Mouse (Mus musculus) CH12.LX (cell line): ENCODE measurements around the gene Fancc. TPM values are rescaled to one million over a fixed set of nuclear protein-coding genes. Genes with fewer than 3 reads are reported as not detected.

ENCODE experiments used
- DNase-seq: peaks from one replicate; pipeline ENCODE4 v3.0.0-alpha.2; 2013; ENCODE audit errors: extremely low read depth
- H3K27ac ChIP-seq: 2 replicates; pipeline ENCODE4 v1.5.1; 2012; ENCODE audit warnings: low read depth, mild to moderate bottlenecking, control low read depth, moderate library complexity; ENCODE audit not compliant: insufficient read depth
- H3K27me3 ChIP-seq: replicated peaks from 2 replicates; pipeline ENCODE3; 2012; ENCODE audit warnings: inconsistent platforms
- H3K36me3 ChIP-seq, 2 experiments: replicated peaks in 1 of 2; 2 replicates each; pipeline versions ENCODE3 to v1.6.1; 2012; ENCODE audit warnings: inconsistent platforms in 1 of 2, low read length in 1 of 2, mild to moderate bottlenecking in 1 of 2, mixed read lengths in 1 of 2, moderate library complexity in 1 of 2; ENCODE audit not compliant: control insufficient read depth in 1 of 2, insufficient read depth in 1 of 2
- H3K4me1 ChIP-seq, 2 experiments: 2 replicates each; pipeline ENCODE4 v1.6.1; 2012; ENCODE audit warnings: inconsistent platforms in 1 of 2, moderate library complexity in 1 of 2; ENCODE audit not compliant: insufficient read depth in 2 of 2, control insufficient read depth in 1 of 2
- H3K4me2 ChIP-seq: 2 replicates; pipeline ENCODE4 v1.6.1; 2012; ENCODE audit warnings: low read depth, mild to moderate bottlenecking, control low read depth; ENCODE audit not compliant: poor library complexity, insufficient read depth, severe bottlenecking
- H3K4me3 ChIP-seq, 3 experiments: fragments of 150-350 bp in 1 of 3; sonication (generic) in 1 of 3; replicated peaks in 1 of 3; 2 replicates each; pipeline versions ENCODE3 to v1.5.1; 2011 to 2012; ENCODE audit warnings: low read depth in 2 of 3, low read length in 2 of 3, mild to moderate bottlenecking in 2 of 3, moderate library complexity in 2 of 3, control low read depth in 1 of 3, improper control_type of control experiment in 1 of 3, inconsistent platforms in 1 of 3, mixed read lengths in 1 of 3; ENCODE audit not compliant: poor library complexity in 1 of 3
- H3K79me2 ChIP-seq: replicated peaks from 2 replicates; pipeline ENCODE4 v1.6.1; 2012; ENCODE audit warnings: mild to moderate bottlenecking, moderate library complexity; ENCODE audit not compliant: control insufficient read depth, poor library complexity, insufficient read depth, severe bottlenecking; ENCODE audit errors: extremely low read depth
- H3K9ac ChIP-seq: 2 replicates; pipeline ENCODE4 v1.6.1; 2012; ENCODE audit warnings: low read depth, mild to moderate bottlenecking, control low read depth, moderate library complexity; ENCODE audit not compliant: insufficient read depth
- H3K9me3 ChIP-seq: replicated peaks from 2 replicates; pipeline ENCODE3; 2012; ENCODE audit warnings: low read length, inconsistent platforms, mixed read lengths
- CHD2 ChIP-seq: IDR thresholded peaks from 2 replicates; pipeline ENCODE4 v1.6.1; 2011; ENCODE audit warnings: low read length, improper control_type of control experiment
- CTCF ChIP-seq, 2 experiments: IDR thresholded peaks in 1 of 2; conservative IDR thresholded peaks in 1 of 2; 2 replicates each; pipeline ENCODE4 v1.5.1; 2011 to 2012; ENCODE audit warnings: low read depth in 2 of 2, low read length in 2 of 2, improper control_type of control experiment in 1 of 2, inconsistent platforms in 1 of 2, mild to moderate bottlenecking in 1 of 2, moderate library complexity in 1 of 2
- E2F4 ChIP-seq: IDR thresholded peaks from 2 replicates; pipeline ENCODE4 v1.6.1; 2011; ENCODE audit warnings: low read depth, low read length, improper control_type of control experiment; ENCODE audit not compliant: insufficient replicate concordance
- ELF1 ChIP-seq: IDR thresholded peaks from 2 replicates; pipeline ENCODE4 v1.6.1; 2014; ENCODE audit warnings: low read depth, mild to moderate bottlenecking, inconsistent platforms, low read length, improper control_type of control experiment
- ETS1 ChIP-seq: conservative IDR thresholded peaks from 2 replicates; pipeline ENCODE4 v1.6.1; 2012; ENCODE audit warnings: low read depth, mild to moderate bottlenecking, inconsistent platforms, low read length, improper control_type of control experiment, moderate library complexity
- GABPA ChIP-seq: IDR thresholded peaks from 2 replicates; pipeline ENCODE4 v1.6.1; 2012; ENCODE audit warnings: low read depth, low read length, improper control_type of control experiment, inconsistent platforms; ENCODE audit not compliant: insufficient replicate concordance
- HCFC1 ChIP-seq: IDR thresholded peaks from 2 replicates; pipeline ENCODE4 v1.6.1; 2012; ENCODE audit warnings: low read depth, mild to moderate bottlenecking, inconsistent platforms, low read length, improper control_type of control experiment
- KAT2A ChIP-seq: IDR thresholded peaks from 2 replicates; pipeline ENCODE4 v1.6.1; 2012; ENCODE audit warnings: low read length, improper control_type of control experiment, inconsistent platforms; ENCODE audit not compliant: insufficient replicate concordance
- MAFK ChIP-seq: IDR thresholded peaks from 2 replicates; pipeline ENCODE4 v1.6.1; 2011; ENCODE audit warnings: low read length, improper control_type of control experiment; ENCODE audit not compliant: insufficient replicate concordance
- MEF2A ChIP-seq: IDR thresholded peaks from 2 replicates; pipeline ENCODE4 v1.6.1; 2014; ENCODE audit warnings: low read depth, mild to moderate bottlenecking, inconsistent platforms, low read length, improper control_type of control experiment, borderline replicate concordance
- MYC ChIP-seq: IDR thresholded peaks from 2 replicates; pipeline ENCODE4 v1.6.1; 2011; ENCODE audit warnings: low read depth, mild to moderate bottlenecking, improper control_type of control experiment, low read length
- NELFE ChIP-seq: IDR thresholded peaks from 2 replicates; pipeline ENCODE4 v1.6.1; 2011; ENCODE audit warnings: low read depth, low read length, improper control_type of control experiment
- PAX5 ChIP-seq: IDR thresholded peaks from 2 replicates; pipeline ENCODE4 v1.6.1; 2012; ENCODE audit warnings: low read length, inconsistent platforms, mixed read lengths
- POLR2A ChIP-seq: IDR thresholded peaks from 2 replicates; pipeline ENCODE4 v1.6.1; 2011; ENCODE audit warnings: low read depth, mild to moderate bottlenecking, improper control_type of control experiment, low read length
- RAD21 ChIP-seq: IDR thresholded peaks from 2 replicates; pipeline ENCODE4 v1.6.1; 2011; ENCODE audit warnings: low read depth, mild to moderate bottlenecking, low read length, improper control_type of control experiment, moderate library complexity
- RCOR1 ChIP-seq: conservative IDR thresholded peaks from 2 replicates; pipeline ENCODE4 v1.6.1; 2012; ENCODE audit warnings: low read depth, mild to moderate bottlenecking, inconsistent platforms, low read length, improper control_type of control experiment
- SIN3A ChIP-seq: IDR thresholded peaks from 2 replicates; pipeline ENCODE4 v1.6.1; 2012; ENCODE audit warnings: low read length, improper control_type of control experiment, inconsistent platforms
- TCF12 ChIP-seq: IDR thresholded peaks from 2 replicates; pipeline ENCODE4 v1.6.1; 2014; ENCODE audit warnings: low read depth, mild to moderate bottlenecking, inconsistent platforms, low read length, improper control_type of control experiment
- UBTF ChIP-seq: IDR thresholded peaks from 2 replicates; pipeline ENCODE4 v1.6.1; 2012; ENCODE audit warnings: low read depth, mild to moderate bottlenecking, inconsistent platforms, low read length, improper control_type of control experiment, moderate library complexity
- USF1 ChIP-seq: IDR thresholded peaks from 2 replicates; pipeline ENCODE4 v1.6.1; 2014; ENCODE audit warnings: low read depth, mild to moderate bottlenecking, inconsistent platforms, low read length, improper control_type of control experiment
- ZC3H11A ChIP-seq: IDR thresholded peaks from 2 replicates; pipeline ENCODE4 v1.6.1; 2012; ENCODE audit warnings: low read depth, mild to moderate bottlenecking, inconsistent platforms, low read length, improper control_type of control experiment
- ZMIZ1 ChIP-seq: IDR thresholded peaks from 2 replicates; pipeline ENCODE4 v1.6.1; 2012; ENCODE audit warnings: low read depth, mild to moderate bottlenecking, inconsistent platforms, low read length, improper control_type of control experiment
- dilution Hi-C: fragments of 300-500 bp; cut with MboI; formaldehyde crosslinking; loops from 2 replicates; pipeline ENCODE4 v1.14.3; 2020; ENCODE audit warnings: low sequenced_read_pairs; ENCODE audit not compliant: extremely low pct_unique_long_range_greater_than_20kb, extremely low pct_ligation_motif_present
- in situ Hi-C: fragments of 300-500 bp; cut with MboI; formaldehyde crosslinking; loops from 3 replicates; pipeline ENCODE4 v1.14.3; 2019; ENCODE audit warnings: low sequenced_read_pairs, low pct_ligation_motif_present, low pct_unique_long_range_greater_than_20kb, mixed read lengths
- polyA plus RNA-seq: library from polyadenylated mRNA; unstranded; fragments of >175 nt; gene quantifications from 2 replicates; pipeline ENCODE4 v1.2.1, GENCODE M21; 2012; ENCODE audit warnings: low read depth; ENCODE audit not compliant: insufficient read length
- total RNA-seq, 2 experiments: library from RNA; depleted of rRNA; stranded (reverse); fragments of 300-350 nt in 1 of 2; fragments of >200 nt in 1 of 2; gene quantifications; 2 replicates each; pipeline ENCODE4 v1.2.3; 2012 to 2014

Gene Fancc
- total and polyA plus RNA-seq, 3 experiments: 8.2 to 12.4 (median 8.7) TPM

DNA sequence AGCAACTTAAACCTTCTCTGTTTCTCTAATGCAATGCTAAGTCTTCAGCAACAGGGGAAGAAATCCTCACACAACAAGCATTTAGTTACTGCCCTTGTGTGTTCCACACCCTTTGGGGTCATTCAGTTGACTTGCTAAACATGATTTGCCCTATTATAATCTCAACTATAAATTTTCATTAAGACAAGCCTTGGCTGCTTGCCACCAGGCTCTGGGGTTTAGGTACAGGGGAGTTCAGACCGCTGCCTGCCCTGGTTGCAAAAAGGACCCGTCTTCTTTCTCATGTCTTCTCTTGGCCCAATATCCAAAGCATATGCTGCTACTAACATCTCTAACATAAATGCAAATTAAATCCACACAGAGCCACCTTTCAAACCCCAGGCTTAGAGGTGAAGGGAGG is 27.0 kb upstream of the Fancc start:
- no peak for DNase-seq
- in situ Hi-C loops (no loop called here), dilution Hi-C loops (no loop called here)
- Histone ChIP-seq H3K27ac (no peak overlapping the region), H3K4me2 (no peak overlapping the region), H3K4me1 (peaks cover 8 to 15% of the 10 kb centered on the region in 2 experiments; a peak in 3 of 4 replicates), H3K27me3 (no peaks in the 10 kb centered on the region), H3K9me3 (no peaks in the 10 kb centered on the region), H3K4me3 (no peak overlapping the region), H3K36me3 (peaks cover 72 to 87% of the 10 kb centered on the region in 2 experiments), H3K9ac (no peak overlapping the region), H3K79me2 (no peaks in the 10 kb centered on the region)
- TF ChIP-seq USF1 (no peak), POLR2A (no peak), E2F4 (no peak), NELFE (no peak), KAT2A (no peak), TCF12 (no peak), SIN3A (no peak), HCFC1 (no peak), UBTF (no peak)

DNA sequence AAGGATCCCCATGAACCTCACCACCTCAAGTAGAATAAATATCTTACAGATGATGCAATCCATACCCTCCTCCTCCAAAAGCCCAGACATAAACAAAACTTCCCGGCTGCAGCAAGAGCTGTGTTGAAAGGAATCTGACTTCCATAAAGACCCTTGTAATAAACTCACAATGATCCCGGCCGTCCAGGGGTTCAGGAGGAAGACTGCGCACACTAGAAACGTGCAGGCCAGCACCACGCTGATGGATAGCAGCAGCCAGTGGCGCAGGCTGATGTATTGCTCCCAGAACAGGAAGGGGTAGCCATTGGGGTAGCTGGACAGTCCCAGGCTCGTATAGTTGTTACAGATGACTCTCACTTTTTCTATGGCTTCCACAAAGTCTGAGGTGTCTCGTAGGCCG is 25.8 kb upstream of the Fancc start:
- peaks cover 2 to 3% of the 10 kb centered on the region in 2 experiments; a peak in 3 of 4 replicates for H3K4me1 ChIP-seq
- H3K79me2 ChIP-seq: no peaks in the 10 kb centered on the region
- H3K9me3 ChIP-seq: no peaks in the 10 kb centered on the region
- no peak for DNase-seq
- H3K36me3 ChIP-seq: peaks cover 83 to 96% of the 10 kb centered on the region in 2 experiments
- no peak overlapping the region for H3K4me3 ChIP-seq
- H3K27ac ChIP-seq: no peak overlapping the region
- no peak overlapping the region for H3K9ac ChIP-seq
- H3K4me2 ChIP-seq: no peak overlapping the region
- TF ChIP-seq ELF1 (no peak), CTCF (conservative IDR thresholded peaks at IDR 0.05 in 1 of 2, IDR thresholded peaks at IDR 0.05 in 1 of 2; ENCODE audit: low read depth in 2 of 2, low read length in 2 of 2) (no peak), GABPA (no peak), USF1 (no peak), RAD21 (no peak), UBTF (no peak), POLR2A (no peak), PAX5 (no peak), MAFK (no peak), RCOR1 (no peak), MEF2A (no peak), SIN3A (no peak), TCF12 (no peak), ETS1 (no peak), MYC (no peak), ZC3H11A (no peak), NELFE (no peak), ZMIZ1 (no peak), CHD2 (no peak)
- dilution Hi-C loops (no loop called here), in situ Hi-C loops (no loop called here)
- H3K27me3 ChIP-seq: no peaks in the 10 kb centered on the region
